Mouse (Mus musculus) gastrocnemius, adult 18-20 months (tissue): ENCODE data around the gene Ush2a. TPM values are rescaled to one million over a fixed set of nuclear protein-coding genes. Genes with fewer than 3 reads are reported as not detected.

Experiments
- DNase-seq: peaks from one replicate; pipeline ENCODE4 v3.0.0; 2021; ENCODE audit warnings: low spot score
- long read RNA-seq, 2 experiments: library from polyadenylated mRNA; stranded (forward); transcript quantifications; one replicate each; pipeline ENCODE4 v2.0.0; 2021
- total RNA-seq, 2 experiments: library from RNA; stranded (reverse); gene quantifications; 2 replicates each; pipeline ENCODE4 v1.2.3; 2021

Gene Ush2a
- not detected for total RNA-seq
- long read RNA-seq, experiment 1: 0 reads
- long read RNA-seq, experiment 2: 0 reads

GRCm38 (mm10) chr1:188261903-188262682, at the start of gene Ush2a:
Gene Ush2a, plus strand, starts transcription at chr1:188262023.
- DNase-seq: no peak

- DNase-seq: no peak
Observed at GRCm38 (mm10) chr1:188214885-188215611, 46.8 kb upstream of the Ush2a start.

- no peak for DNase-seq
Observed at GRCm38 (mm10) chr1:188221226-188221792, 40.5 kb upstream of the Ush2a start.

GRCm38 (mm10) chr1:188233036-188233724, 28.6 kb upstream of the Ush2a start:
- DNase-seq: no peak

GRCm38 (mm10) chr1:188238636-188239035, 23.2 kb upstream of the Ush2a start:
- DNase-seq: no peak

- DNase-seq: no peak
Observed at GRCm38 (mm10) chr1:188241766-188242165, 20.1 kb upstream of the Ush2a start.

GRCm38 (mm10) chr1:188257500-188257899, 4.3 kb upstream of the Ush2a start:
- DNase-seq: no peak

GRCm38 (mm10) chr1:188260259-188261107, 1.3 kb upstream of the Ush2a start:
- no peak for DNase-seq

GRCm38 (mm10) chr1:188267127-188267722, 5.4 kb downstream of the Ush2a start:
- DNase-seq: no peak

GRCm38 (mm10) chr1:188269071-188269470, 7.2 kb downstream of the Ush2a start:
- DNase-seq: no peak

- no peak for DNase-seq
Observed at GRCm38 (mm10) chr1:188313303-188313702, 51.5 kb downstream of the Ush2a start.

GRCm38 (mm10) chr1:188316574-188316973, 54.8 kb downstream of the Ush2a start:
- DNase-seq: no peak

GRCm38 (mm10) chr1:188320204-188320603, 58.4 kb downstream of the Ush2a start:
- no peak for DNase-seq

GRCm38 (mm10) chr1:188321534-188321933, 59.7 kb downstream of the Ush2a start:
- no peak for DNase-seq

GRCm38 (mm10) chr1:188330406-188330805, 68.6 kb downstream of the Ush2a start:
- DNase-seq: no peak

GRCm38 (mm10) chr1:188333936-188334335, 72.1 kb downstream of the Ush2a start:
- DNase-seq: no peak

GRCm38 (mm10) chr1:188347762-188348161, 85.9 kb downstream of the Ush2a start:
- DNase-seq: no peak

GRCm38 (mm10) chr1:188354726-188355125, 92.9 kb downstream of the Ush2a start:
- no peak for DNase-seq

- DNase-seq: no peak
Observed at GRCm38 (mm10) chr1:188363548-188363947, 101.7 kb downstream of the Ush2a start.

- no peak for DNase-seq
Observed at GRCm38 (mm10) chr1:188385180-188385579, 123.4 kb downstream of the Ush2a start.
